Mouse (Mus musculus): ENCODE measurements around the gene Kcnd2.

GRCm38 (mm10) chr6:21701131-21701530, 485.8 kb downstream of the Kcnd2 start:
- no peak for TF ChIP-seq POLR2A (IDR thresholded peaks at IDR 0.05; ENCODE audit: low read depth, low read length)
- TF ChIP-seq E2F4 (IDR thresholded peaks at IDR 0.05; ENCODE audit: insufficient replicate concordance, low read depth, low read length), result no peak
- TF ChIP-seq CTCF (conservative IDR thresholded peaks at IDR 0.05 in 1 of 2, IDR thresholded peaks at IDR 0.05 in 1 of 2; ENCODE audit: low read depth in 2 of 2, low read length in 2 of 2), result no peak
- TF ChIP-seq UBTF (IDR thresholded peaks at IDR 0.05; ENCODE audit: low read depth, low read length), result no peak
- TF ChIP-seq TCF12 (IDR thresholded peaks at IDR 0.05; ENCODE audit: low read depth, low read length), result no peak
- TF ChIP-seq JUND (conservative IDR thresholded peaks at IDR 0.05; ENCODE audit: low read depth, low read length), result no peak
- TF ChIP-seq EP300 (IDR thresholded peaks at IDR 0.05; ENCODE audit: low read length), result no peak
- TF ChIP-seq MXI1 (IDR thresholded peaks at IDR 0.05; ENCODE audit: low read depth, low read length), result no peak
- no peak for TF ChIP-seq PAX5 (IDR thresholded peaks at IDR 0.05; ENCODE audit: low read length)

Data from CH12.LX (cell line).